Mouse (Mus musculus) WW6 (cell line): ENCODE data around the gene Fggy.

Experiments used
- DNase-seq: peaks from one replicate; pipeline ENCODE4 v3.0.0-alpha.2; 2013; ENCODE audit warnings: low read depth, low spot score

The Fggy gene

GRCm38 (mm10) chr4:95664327-95664726 lies 107.0 kb downstream of the Fggy start:
- DNase-seq, result no peak

GRCm38 (mm10) chr4:95666284-95666889 lies 109.1 kb downstream of the Fggy start:
- no peak for DNase-seq

- no peak for DNase-seq
Observed at GRCm38 (mm10) chr4:95666896-95667295, 109.6 kb downstream of the Fggy start.

DNA sequence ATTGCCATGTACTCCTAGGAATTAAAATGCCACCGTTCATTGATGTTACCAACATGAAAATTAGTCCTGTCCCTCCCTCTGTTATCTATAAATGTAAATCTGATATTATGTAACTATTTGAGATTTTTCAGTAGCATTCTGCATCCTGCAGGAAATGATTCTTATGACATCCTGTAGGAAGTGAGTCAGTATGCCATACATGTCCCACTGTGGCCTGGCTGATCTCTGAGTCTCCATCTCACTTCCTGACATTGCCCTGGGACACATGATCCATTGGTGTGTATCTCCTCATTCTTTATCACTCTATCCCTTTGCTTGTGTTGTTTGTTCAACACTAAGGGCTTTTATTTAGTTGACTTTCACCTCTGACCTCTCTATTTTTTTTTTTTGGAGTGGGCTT lies 110.3 kb downstream of the Fggy start:
- DNase-seq, result no peak

GRCm38 (mm10) chr4:95668543-95668942 lies 111.2 kb downstream of the Fggy start:
- no peak for DNase-seq

DNA sequence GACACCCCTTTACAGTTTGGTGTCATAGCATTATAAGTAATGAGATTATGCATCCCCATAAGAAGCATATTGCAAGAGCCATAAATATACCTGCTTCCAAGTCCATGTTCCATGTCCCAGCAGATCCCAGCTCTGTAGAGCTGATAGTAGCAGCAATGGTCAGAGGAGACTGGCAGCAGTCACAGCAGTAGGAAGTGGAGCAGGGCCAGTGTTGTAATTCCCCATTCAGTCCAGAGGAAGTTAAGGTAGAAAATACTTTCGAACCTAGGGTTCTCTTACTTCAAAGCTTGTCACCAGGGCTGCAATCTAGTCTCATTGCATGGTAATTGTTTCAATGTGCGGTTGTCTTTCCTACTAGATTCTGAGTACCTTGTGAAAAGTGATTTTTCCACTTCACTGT lies 112.0 kb downstream of the Fggy start:
- no peak for DNase-seq

- DNase-seq, result no peak
Observed at GRCm38 (mm10) chr4:95670559-95670958, 113.3 kb downstream of the Fggy start.

GRCm38 (mm10) chr4:95672039-95672438 lies 114.7 kb downstream of the Fggy start:
- no peak for DNase-seq

- no peak for DNase-seq
Observed at GRCm38 (mm10) chr4:95676390-95676789, 119.1 kb downstream of the Fggy start.

DNA sequence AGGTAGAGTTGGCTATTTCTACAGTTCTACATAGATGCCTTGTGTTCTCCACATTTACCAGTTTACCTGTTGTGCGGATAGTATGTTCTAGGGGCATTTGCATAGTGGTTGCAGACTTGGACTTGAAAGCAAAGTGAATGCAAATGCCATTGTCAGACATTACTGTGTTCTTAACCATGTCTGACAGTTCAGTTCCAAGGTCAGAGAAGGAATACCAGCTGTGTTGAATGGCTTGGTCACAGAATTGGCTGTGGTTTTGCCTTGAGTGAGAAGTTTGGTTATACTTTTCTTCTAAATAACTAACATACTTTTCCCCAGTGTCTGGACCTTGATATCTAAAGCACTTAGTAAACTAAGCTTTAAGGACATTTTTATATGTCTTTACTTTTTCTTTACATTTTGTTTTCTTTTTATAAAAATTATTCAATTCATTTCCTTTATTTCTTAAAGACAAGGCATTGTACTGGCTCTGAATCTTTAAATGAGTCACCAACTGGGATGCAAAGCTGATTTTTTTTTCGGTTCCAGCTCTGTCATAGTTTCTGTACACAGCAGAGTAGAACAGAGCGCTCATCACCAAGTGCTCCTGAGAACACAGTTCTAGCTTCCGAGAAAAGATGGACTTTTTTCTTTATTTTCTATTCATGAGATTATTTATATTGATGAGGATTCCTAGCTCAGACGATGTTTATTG lies 123.6 kb downstream of the Fggy start:
- no peak for DNase-seq

- peak; percentile 63 for DNase-seq
Observed at GRCm38 (mm10) chr4:95684522-95685080, 127.3 kb downstream of the Fggy start.

GRCm38 (mm10) chr4:95686775-95687174 lies 129.5 kb downstream of the Fggy start:
- DNase-seq, result no peak

GRCm38 (mm10) chr4:95687350-95687749 lies 130.0 kb downstream of the Fggy start:
- DNase-seq, result no peak

DNA sequence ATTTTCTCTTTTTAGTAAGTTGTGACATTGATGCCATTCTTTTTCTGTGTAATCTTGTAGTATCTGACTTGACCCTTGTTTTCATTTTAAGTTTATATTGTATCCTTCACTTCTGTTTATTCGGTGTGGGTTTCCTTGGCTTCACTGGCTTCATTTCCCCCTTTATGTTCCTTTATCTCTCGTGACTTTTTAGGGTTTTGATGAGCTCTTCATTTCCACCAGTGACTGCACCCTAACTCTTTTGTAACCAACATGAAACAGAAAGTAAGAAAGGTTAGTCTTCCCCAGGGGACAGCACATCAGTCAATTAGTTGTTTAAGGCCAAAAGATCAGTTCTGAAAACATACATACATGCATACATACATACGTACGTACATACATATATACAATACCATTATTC lies 130.9 kb downstream of the Fggy start:
- DNase-seq, result no peak

- no peak for DNase-seq
Observed at GRCm38 (mm10) chr4:95700366-95700765, 143.1 kb downstream of the Fggy start.

GRCm38 (mm10) chr4:95707941-95708897 lies 150.9 kb downstream of the Fggy start:
- DNase-seq, result no peak

DNA sequence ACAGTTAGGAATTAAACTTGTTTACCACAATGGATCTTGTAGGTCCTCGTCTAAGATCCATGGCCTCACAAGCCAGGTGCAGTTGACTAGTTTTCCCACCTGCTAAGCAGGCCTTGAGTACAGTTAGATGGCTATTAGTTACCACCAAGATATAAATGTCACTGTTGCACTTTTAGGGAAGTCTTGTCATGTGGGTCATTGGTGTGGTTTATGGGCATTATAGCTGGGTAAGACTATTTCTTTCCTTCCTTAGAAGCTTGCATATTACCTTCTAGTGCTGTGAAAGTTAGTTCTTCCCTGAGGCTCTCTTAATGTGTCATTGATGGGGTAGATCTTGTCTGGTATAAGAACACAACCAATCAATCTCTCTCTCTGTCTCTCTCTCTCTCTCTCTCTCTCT lies 152.4 kb downstream of the Fggy start:
- no peak for DNase-seq

GRCm38 (mm10) chr4:95712802-95713201 lies 155.5 kb downstream of the Fggy start:
- no peak for DNase-seq

DNA sequence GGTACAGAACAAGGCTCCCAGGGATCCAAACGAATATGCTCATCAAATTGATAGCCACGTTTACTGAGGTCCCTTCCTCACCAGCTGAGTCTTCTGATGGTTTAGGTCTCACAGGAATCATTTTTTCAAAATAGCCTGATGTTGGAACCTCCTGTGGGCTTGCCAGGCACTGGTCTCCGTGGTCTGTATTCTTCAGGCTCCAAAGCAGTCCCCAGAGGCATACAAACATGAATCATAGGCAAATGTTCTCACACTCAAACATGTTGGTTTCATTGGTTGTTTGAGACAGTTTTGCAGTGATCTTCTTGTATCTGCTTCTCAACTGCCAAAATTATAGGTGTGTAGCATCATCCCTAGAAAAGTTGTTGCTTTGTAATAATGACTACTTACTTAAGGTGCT lies 156.0 kb downstream of the Fggy start:
- no peak for DNase-seq

DNA sequence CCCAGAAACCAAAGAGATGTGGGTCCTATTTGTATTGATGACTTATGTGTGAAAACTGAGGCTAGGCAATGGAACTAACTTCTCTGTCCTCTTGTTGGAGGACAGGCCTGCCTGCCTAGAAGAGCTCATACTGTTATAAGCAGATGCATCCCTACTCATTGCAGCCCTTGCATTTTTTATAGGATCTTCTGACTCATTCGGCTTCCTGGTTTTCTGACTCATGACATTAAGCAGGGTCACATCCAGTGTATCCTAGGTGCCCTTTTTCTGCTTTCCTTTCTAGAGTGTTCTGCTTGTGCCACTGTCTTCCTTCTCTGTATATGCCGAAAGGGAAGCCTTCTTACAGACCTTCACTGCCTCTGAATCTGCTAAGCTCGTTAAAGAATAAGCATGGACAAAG lies 158.8 kb downstream of the Fggy start:
- DNase-seq, result no peak

GRCm38 (mm10) chr4:95723615-95724014 lies 166.3 kb downstream of the Fggy start:
- no peak for DNase-seq

DNA sequence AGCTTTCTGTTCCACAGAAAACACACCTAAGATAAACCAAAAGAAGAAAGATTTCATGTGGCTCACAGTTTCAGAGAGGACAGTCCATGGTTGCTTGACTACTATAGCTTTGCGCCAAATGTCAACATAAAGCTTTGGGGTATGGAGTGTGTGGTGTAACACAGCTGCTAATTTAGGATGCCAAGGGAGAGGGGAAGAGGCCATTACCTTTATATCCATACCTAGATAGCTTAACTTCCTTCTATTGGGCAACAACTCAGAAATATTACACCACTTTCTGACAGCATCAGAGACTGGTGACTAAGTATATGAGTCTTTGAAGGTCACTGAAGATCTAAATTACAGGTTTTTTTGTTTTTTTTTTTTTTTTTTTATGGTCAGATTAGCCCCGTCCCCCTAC lies 169.1 kb downstream of the Fggy start:
- DNase-seq, result no peak
